Mouse (Mus musculus) cerebellum, postnatal 10 days (tissue): ENCODE data around the gene Myo1c.
A peak's percentile ranks its signal among the peaks of the same experiment; 100 is the strongest.
"Not testable (repeated sequence)": the region's sequence is repeated elsewhere in the genome, so short reads cannot be mapped to it uniquely, and the experiment has no call there.

Experiments used
- DNase-seq, 2 experiments: peaks; one replicate each; pipeline ENCODE4 v3.0.0; 2021; ENCODE audit warnings: mixed read lengths in 2 of 2

Myo1c gene

DNA sequence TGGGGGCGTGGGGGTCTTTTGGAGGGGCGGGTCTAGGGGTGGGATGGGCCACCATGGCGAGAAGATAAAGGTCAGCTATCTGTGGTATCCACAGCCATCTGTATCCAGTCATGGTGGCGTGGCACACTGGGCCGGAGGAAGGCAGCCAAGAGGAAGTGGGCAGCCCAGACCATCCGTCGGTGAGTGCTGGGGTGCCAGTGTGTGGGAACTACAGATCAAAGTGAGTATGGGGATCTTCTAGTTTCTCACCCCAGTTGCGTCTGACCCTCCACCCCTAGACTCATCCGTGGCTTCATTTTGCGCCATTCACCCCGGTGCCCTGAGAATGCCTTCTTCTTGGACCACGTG lies 19.5 kb downstream of the Myo1c start:
- DNase-seq: no peak

DNA sequence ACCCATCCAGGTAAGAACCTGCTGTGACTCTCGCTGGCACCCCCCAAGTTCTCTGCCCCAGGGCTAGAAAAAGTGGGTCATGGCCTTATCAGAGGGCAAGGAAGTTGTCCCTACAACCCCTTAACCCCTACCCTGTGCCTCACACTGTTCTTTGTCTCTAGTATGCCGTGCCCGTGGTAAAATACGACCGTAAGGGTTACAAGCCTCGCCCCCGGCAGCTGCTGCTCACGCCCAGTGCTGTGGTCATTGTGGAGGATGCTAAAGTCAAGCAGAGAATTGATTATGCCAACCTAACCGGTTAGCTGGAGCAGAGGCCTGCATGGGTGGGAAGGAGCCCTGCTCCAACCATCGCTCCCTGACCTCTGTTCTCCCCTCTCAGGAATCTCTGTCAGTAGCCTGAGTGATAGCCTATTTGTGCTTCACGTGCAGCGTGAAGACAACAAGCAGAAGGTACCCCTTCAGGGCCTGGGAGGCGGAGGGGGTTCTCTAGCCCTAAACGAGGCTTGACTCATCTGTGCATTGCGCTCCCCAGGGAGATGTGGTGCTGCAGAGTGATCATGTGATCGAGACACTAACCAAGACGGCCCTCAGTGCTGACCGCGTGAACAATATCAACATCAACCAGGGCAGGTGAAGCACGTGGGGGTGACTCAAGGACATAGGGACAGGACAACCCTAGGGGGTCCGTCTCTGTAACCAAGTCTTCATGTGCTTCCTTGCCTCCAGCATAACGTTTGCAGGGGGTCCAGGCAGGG lies 21.3 kb downstream of the Myo1c start:
- no peak for DNase-seq

DNA sequence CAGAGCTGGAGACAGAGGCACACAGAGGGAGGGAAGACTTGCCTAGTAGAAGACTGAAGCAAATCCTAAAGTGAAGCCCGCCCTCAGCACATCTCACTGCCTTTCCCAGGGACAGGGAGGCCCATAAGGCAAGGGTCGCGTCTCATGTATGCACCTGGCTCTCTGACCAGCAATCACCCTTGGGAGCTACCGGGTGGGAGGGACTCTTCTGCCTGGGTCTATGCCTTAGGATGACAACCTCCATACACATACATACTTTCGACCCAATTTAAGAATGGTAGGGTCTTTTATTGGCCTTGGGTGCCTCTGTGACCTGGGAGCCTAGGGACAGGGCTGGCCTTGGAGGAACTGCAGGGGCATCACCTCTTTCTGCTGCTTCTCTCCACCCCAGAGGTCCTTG lies 23.1 kb downstream of the Myo1c start:
- no peak for DNase-seq

GRCm38 (mm10) chr11:75674875-75675274 lies 24.6 kb downstream of the Myo1c start:
- no peak for DNase-seq

DNA sequence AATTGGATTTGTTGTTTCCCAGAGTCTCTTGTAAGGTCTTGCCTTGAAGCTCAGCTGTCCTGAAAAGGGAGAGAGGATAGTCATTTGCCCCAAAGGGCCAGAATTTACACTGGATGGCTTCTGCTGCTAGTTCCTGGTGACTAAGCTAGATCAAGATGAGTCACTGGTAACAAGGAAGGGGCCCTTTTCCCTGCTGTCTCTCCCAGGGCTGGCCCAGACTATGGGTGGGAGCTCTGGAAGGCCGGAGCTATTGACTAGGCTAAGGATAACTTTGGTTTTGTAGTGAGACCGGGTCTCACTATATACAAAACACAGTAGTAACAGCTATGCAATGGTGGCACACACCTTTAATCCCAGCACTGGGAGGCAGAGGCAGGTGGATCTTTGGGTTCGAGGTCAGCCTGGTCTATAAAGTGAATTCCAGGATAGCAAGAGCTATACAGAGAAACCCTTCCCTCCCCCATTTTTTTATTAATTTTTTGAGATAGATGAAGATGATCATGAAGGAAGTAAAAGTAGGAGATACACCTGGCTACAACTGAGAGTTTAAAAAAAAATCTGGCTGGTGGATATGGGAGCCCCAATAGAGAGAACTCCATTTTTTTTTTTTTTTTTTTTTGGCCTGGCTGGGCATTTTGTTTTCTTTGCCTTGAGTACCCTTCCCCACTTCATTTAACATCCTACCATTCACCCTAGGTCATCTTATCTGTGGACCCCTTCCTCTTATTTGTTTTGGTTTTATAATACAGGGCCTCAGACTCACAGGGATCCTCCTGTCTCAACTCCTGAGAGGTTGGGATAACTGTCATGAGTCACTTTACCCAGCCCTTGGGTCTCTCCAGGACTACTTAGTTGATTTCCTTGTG lies 27.8 kb downstream of the Myo1c start:
- DNase-seq: no peak

DNA sequence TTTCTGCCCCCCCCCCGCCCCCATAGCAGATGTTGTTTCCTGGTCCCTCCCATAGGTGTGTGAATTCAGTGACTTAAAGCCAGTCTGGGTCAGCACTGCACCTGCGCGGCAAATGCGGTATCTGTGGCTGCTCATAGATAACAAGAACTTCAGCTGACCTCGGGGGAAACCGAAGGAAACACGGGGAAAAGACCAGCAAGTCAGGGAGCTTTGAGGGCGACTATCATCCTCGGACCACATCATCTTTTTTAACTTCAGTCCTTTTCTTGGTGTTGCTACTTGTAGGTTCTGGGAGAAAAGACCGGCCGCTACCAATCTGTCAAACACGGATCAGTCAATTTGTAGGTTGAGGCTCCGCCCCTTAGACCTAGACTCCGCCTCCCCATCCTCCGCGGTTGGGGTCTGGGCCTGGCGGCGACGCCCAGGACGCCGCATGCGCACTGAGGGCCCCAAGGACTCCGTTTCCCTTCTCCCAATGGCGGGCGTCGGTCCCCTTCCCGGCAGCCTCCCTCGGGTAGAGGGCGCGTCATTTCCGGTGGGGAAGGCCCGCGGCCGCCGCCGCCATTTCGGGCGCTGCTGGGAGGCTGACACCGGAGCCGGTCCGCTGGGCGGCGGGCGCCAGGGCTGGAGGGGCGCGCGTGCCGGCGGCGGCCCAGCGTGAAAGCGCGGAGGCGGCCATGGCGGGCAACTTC lies 28.6 kb downstream of the Myo1c start, which contains the start of gene Crk:
TSS of gene Crk (plus strand) at position 513 of the 692 bp plus-strand sequence.
- DNase-seq: peak; percentile 98 to 99

GRCm38 (mm10) chr11:75679439-75680171 lies 29.3 kb downstream of the Myo1c start:
- peak in 1 of 2 experiments; percentile 65 for DNase-seq

- DNase-seq: no peak
Measured at GRCm38 (mm10) chr11:75684462-75684861, 34.2 kb downstream of the Myo1c start.

DNA sequence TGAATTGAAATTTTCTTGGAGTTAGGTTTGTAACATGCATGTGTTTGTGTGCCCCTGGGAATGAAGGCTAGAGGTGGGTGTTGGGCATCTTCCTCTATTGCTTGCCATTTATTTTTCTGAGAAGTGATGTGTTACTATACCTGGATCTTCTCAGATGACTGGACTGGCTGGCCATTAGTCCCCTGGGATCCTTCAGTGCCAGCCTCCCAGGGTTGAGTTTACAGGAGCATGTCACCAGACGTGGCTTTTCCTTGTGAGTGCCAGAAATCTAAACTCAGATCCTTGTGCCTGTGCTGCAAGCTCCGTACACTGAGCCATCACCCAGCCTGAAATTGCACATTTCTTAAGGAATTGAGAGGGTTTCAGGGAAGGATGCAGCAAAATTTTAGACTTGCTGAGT lies 34.7 kb downstream of the Myo1c start:
- DNase-seq: peak; percentile 16 to 23

GRCm38 (mm10) chr11:75687343-75687993 lies 37.2 kb downstream of the Myo1c start:
- no peak for DNase-seq

- no peak for DNase-seq
Measured at GRCm38 (mm10) chr11:75688132-75688531, 37.8 kb downstream of the Myo1c start.

- DNase-seq: no peak
Measured at GRCm38 (mm10) chr11:75689977-75690376, 39.7 kb downstream of the Myo1c start.

GRCm38 (mm10) chr11:75691047-75691446 lies 40.7 kb downstream of the Myo1c start:
- DNase-seq: no peak

DNA sequence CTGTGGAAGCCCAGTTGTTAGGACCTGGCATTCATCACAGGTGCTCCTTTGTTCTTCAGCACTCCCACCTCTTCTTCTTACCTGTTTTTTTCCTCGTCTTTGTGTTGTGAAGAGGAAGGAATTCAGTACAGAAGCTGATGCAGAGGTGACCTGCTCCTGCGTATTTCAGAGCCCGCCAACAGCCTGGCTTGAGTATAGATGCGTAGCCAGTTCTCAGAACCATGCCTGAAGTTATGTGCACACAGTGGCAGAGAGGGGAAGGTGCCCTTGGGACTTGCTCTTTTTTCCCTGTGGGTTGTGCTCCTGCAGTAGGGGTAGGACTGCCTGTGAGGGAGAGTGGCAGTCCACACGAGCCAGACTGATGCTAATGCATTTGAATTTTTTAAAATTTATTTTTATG lies 43.3 kb downstream of the Myo1c start:
- DNase-seq: no peak

DNA sequence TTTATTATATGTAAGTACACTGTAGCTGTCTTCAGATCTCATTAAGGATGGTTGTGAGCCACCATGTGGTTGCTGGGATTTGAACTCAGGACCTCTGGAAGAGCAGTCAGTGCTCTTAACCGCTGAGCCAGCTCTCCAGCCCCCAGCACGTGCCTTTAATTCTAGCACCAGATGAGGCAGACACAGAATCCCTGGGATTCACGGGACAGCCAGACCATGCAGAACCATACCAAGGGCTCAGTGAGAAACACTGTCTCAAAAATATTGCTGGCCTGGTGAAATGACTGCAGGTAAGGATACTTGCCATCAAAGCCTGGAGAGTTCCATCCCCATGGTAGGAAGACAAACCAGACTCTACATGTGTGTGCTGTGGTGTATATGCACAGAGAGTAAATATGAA lies 47.2 kb downstream of the Myo1c start:
- DNase-seq: not testable (repeated sequence)

DNA sequence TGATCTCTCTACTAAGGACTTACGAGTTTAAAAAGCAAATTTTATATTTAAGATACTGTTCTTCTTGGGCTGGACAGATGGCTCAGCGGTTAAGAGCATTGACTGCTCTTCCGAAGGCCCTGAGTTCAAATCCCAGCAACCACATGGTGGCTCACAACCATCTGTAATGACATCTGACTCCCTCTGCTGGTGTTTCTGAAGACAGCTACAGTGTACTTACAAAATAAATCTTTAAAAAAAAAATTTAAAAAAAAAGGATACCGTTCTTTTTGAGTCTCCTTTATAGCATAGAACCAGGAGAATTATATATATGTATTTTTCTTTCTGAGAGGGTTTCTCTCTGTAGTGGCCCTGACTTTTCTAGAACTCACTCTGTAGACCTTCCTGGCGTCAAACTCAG lies 50.3 kb downstream of the Myo1c start:
- no peak for DNase-seq

DNA sequence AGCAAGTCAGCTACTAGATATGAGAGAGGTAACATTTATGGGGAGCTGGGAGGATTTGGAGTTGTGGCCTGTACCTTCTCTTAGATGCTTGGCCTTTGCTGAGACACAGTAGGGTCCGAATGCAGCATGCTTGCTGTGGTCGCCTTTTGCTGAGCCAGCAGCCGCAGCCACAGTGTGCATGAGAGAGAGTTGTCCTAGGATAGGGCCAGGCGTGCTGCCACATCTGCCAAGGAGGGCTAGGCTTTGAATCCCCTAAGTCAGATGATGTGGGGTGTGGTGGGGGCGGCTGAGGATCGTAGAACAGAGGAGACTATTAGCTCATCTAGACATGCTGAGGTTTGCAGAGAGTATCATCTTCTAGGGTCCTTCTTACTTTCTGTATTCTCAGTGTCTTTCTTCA lies 52.5 kb downstream of the Myo1c start:
- no peak for DNase-seq

DNA sequence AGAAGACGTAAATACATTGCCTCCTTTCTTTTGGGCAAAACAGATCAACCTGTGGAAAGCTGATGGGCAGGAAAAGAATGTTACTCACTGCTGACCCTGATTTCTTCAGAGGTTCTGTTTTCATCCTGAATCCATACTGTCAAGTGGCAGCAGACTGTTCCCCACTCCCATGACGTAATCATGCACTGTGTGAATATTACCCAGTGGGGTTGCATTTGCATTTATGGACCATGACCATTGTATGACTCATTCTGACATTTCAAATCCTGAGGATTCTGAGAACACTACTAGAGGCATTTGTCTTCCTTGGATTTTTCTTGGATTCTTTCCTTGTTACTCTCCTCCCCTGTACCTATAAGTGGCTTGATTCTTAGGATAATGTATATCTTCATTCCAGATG lies 53.4 kb downstream of the Myo1c start:
- no peak for DNase-seq

- peak; percentile 13 to 31 for DNase-seq
Measured at GRCm38 (mm10) chr11:75713949-75714348, 63.6 kb downstream of the Myo1c start.

- DNase-seq: peak; percentile 24 to 50
Measured at GRCm38 (mm10) chr11:75715556-75715955, 65.3 kb downstream of the Myo1c start.

DNA sequence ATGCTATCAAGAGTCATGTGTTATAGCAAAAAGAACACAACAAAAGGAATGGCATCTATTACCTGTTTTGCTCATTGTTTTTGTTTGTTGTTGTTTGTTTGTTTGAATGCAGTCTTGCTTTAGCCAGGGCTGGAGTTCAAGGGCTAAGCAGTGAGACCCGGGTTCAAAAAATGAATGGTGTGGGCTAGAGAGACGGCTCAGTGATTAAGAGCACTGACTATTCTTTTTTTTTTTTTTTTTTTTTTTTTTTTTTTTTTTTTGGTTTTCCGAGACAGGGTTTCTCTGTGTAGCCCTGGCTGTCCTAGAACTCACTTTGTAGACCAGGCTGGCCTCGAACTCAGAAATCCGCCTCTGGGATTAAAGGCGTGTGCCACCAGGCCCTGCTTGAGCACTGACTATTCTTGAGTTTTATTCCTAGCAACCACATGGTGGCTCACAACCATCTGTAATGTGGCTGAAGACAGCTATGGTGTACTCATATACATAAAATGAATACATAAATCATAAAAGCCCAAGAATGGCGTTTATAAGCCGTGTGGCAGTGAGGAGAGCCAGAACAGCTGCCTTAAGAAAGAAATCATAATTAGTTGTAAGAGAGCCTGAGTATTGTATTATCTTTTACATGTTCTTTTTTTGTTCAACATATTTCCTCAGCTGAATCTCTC lies 66.5 kb downstream of the Myo1c start:
- no peak for DNase-seq

- DNase-seq: no peak
Measured at GRCm38 (mm10) chr11:75722339-75722738, 72.0 kb downstream of the Myo1c start.
